Mouse (Mus musculus) heart, postnatal 0 days (tissue): ENCODE results near the gene Kcnmb4.

Experiments used
- CTCF ChIP-seq: IDR thresholded peaks from 2 replicates; pipeline ENCODE4 v1.5.1; 2016; ENCODE audit warnings: antibody characterized with exemption, control low read depth, low read depth
- EP300 ChIP-seq: IDR thresholded peaks from 2 replicates; pipeline ENCODE4 v1.6.1; 2016; ENCODE audit warnings: antibody characterized with exemption, low read depth

- TF ChIP-seq EP300 (no peak), CTCF (no peak)
These were observed 79.7 kb downstream of the Kcnmb4 start for GRCm38 (mm10) chr10:116393790-116394475.
